Mouse (Mus musculus): ENCODE results near the gene Tbc1d10c.

GRCm38 (mm10) chr19:4143759-4144268 is 47.3 kb downstream of the Tbc1d10c start, which contains the start of gene Cabp4:
- TF ChIP-seq POLR2A (IDR thresholded peaks at IDR 0.05; ENCODE audit: low read depth, low read length): no peak
- TF ChIP-seq CTCF (conservative IDR thresholded peaks at IDR 0.05; ENCODE audit: insufficient read depth, insufficient read length, low read depth, low read length): no peak

Measured in kidney, adult 2 months (tissue).